Mouse (Mus musculus): Measurements from ENCODE around the gene Gm42517. TPM values are rescaled to one million over a fixed set of nuclear protein-coding genes. Genes with fewer than 3 reads are reported as not detected.

Gene Gm42517
- total RNA-seq, 2 experiments from 2014 or later = 0.32 TPM; not detected in 1

- no peak for DNase-seq
These were observed 19.9 kb downstream of the Gm42517 start for GRCm38 (mm10) chr5:108347843-108348242.

DNA sequence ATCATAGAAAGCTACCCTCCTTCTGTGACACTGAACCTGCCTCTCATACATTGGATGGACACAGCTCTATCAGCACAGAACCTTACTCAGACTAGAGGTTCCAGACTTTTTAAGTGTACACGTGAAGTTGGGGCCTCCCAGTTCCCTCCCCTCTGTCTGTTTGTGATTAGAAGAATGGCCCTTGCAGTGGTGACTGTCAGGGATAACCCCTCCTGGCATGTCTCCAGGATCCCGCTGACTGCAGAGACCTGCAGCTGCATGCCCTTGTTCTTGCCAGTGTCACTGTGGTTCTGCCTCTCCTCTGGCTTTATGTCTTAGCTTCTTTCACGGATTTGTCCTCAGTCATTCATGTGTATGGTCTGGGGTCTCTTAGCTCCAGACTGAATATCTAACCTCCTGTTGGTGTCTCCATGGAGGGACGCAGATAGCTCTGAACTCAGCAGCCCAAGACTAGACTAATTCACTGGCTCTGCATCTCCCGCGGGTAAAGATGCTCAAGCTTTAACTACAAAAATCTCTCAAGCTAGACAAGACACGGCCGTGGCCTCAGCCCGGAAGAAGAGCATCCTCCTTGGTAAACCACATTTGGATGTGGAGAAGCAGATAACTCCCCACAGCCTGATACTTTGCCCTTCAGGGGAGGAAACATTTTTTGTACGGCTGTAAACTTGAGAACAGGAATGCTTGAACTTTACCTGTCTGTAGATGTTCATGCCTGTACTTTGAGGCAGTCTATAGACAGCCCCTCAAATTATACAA is 22.2 kb downstream of the Gm42517 start:
- peak; percentile 12 for DNase-seq

GRCm38 (mm10) chr5:108343680-108344170 is 24.0 kb downstream of the Gm42517 start:
- no peak for DNase-seq

DNA sequence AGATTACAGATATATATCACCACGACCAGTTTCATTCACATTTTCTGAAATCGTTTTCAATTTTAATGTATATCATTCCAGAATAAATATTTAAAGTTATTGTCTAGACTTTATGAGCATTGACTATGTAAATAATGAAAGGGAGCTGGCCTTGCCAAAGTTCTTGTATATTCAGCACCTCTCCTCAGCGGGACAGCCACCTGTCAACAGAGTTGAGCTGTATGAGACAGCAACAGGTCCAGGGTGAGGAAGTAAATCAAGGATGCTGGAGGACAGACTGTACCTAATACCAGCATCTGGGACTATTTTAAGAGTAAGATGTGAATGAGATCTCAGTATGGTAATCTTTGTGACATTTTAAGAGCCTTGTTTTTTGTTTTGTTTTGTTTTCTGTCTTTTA is 29.7 kb downstream of the Gm42517 start:
- DNase-seq = no peak

GRCm38 (mm10) chr5:108337385-108337784 is 30.3 kb downstream of the Gm42517 start:
- no peak for DNase-seq

DNA sequence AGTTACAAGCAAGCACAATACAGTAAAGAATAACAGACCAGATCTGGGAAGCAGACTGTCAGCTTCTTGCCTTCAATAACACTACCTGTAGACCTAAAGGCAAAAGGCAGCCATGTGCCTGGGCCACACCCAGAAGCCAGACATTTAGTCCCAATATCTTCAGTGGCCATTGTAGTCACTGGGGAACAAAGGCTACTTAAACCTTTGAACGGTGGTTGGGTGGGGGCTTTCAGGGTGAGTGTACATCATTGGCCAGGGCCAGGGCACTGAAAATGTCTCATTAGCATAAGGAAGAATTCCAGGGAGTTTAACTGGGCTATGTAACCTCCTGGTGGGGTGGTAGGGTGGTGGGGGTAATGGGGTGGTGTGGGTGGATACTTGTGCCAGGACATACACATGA is 36.7 kb downstream of the Gm42517 start:
- DNase-seq = no peak

Other genes starting within 250 kb of the Gm42517 start
- 10 to 100 TPM; 26.5 to 29.9 TPM for gene Tmed5, start 235.3 kb downstream of the Gm42517 start, total RNA-seq (2021)
- 1 to 10 TPM; 1.3 to 2.1 TPM for gene Ccdc18, start 235.0 kb downstream of the Gm42517 start, total RNA-seq (2021)
- gene Dr1, start 99.0 kb downstream of the Gm42517 start, total RNA-seq (2021) = 10 to 100 TPM; 25.4 to 26.5 TPM
- gene Pigg, start 55.3 kb downstream of the Gm42517 start, total RNA-seq (2021) = 1 to 10 TPM; 4.6 to 4.8 TPM
- not detected for gene Pde6b, start 20.5 kb upstream of the Gm42517 start, total RNA-seq (2021)
- gene Atp5k, start 66.5 kb upstream of the Gm42517 start, total RNA-seq (2021) = 100 to 1,000 TPM; 674 to 726 TPM
- gene Mfsd7a, start 81.0 kb upstream of the Gm42517 start, total RNA-seq (2021) = under 1 TPM; 0.64 to 0.70 TPM
- 10 to 100 TPM; 61.1 to 64.9 TPM for gene Pcgf3, start 93.3 kb upstream of the Gm42517 start, total RNA-seq (2021)
- gene Cplx1, start 182.1 kb upstream of the Gm42517 start, total RNA-seq (2021) = under 1 TPM; 0.59 to 0.60 TPM